Mouse (Mus musculus): Measurements from ENCODE around the gene Lce1a1. TPM values are rescaled to one million over a fixed set of nuclear protein-coding genes. Genes with fewer than 3 reads are reported as not detected.

Lce1a1 gene
- polyA plus RNA-seq, 1 experiment from 2014 or later = not detected

Other genes with a start within 250 kb of the Lce1a1 start
- gene Sprr2i, start 240.3 kb downstream of the Lce1a1 start, polyA plus RNA-seq (2015; fragmentation: Nextera tagmentation; extraction: Ambion mirVana) = not detected in 2 replicates
- gene Sprr2j-ps, start 230.2 kb downstream of the Lce1a1 start, polyA plus RNA-seq (2015; fragmentation: Nextera tagmentation; extraction: Ambion mirVana) = not detected in 2 replicates
- gene Gm9774, start 218.9 kb downstream of the Lce1a1 start, polyA plus RNA-seq (2015; fragmentation: Nextera tagmentation; extraction: Ambion mirVana) = 7.8 and 10.3 TPM in 2 replicates
- gene Sprr2k, start 215.7 kb downstream of the Lce1a1 start, polyA plus RNA-seq (2015; fragmentation: Nextera tagmentation; extraction: Ambion mirVana) = not detected in 2 replicates
- 0.79 TPM in 1 of 2 replicates, not detected in the other for gene Sprr1b, start 209.5 kb downstream of the Lce1a1 start, polyA plus RNA-seq (2015; fragmentation: Nextera tagmentation; extraction: Ambion mirVana)
- not detected in 2 replicates for gene Sprr3, start 189.6 kb downstream of the Lce1a1 start, polyA plus RNA-seq (2015; fragmentation: Nextera tagmentation; extraction: Ambion mirVana)
- gene Sprr1a, start 162.4 kb downstream of the Lce1a1 start, polyA plus RNA-seq (2015; fragmentation: Nextera tagmentation; extraction: Ambion mirVana) = 0.97 and 2.8 TPM in 2 replicates
- gene Sprr4, start 147.8 kb downstream of the Lce1a1 start, polyA plus RNA-seq (2015; fragmentation: Nextera tagmentation; extraction: Ambion mirVana) = not detected in 2 replicates
- not detected in 2 replicates for gene 2310046K23Rik, start 113.8 kb downstream of the Lce1a1 start, polyA plus RNA-seq (2015; fragmentation: Nextera tagmentation; extraction: Ambion mirVana)
- 0.64 TPM in 1 of 2 replicates, not detected in the other for gene Ivl, start 74.6 kb downstream of the Lce1a1 start, polyA plus RNA-seq (2015; fragmentation: Nextera tagmentation; extraction: Ambion mirVana)
- not detected in 2 replicates for gene Smcp, start 59.3 kb downstream of the Lce1a1 start, polyA plus RNA-seq (2015; fragmentation: Nextera tagmentation; extraction: Ambion mirVana)
- not detected in 2 replicates for gene 2210017I01Rik, start 40.8 kb downstream of the Lce1a1 start, polyA plus RNA-seq (2015; fragmentation: Nextera tagmentation; extraction: Ambion mirVana)
- not detected in 2 replicates for gene Lce6a, start 26.6 kb downstream of the Lce1a1 start, polyA plus RNA-seq (2015; fragmentation: Nextera tagmentation; extraction: Ambion mirVana)
- gene Lce1b, start 8.6 kb upstream of the Lce1a1 start, polyA plus RNA-seq (2015; fragmentation: Nextera tagmentation; extraction: Ambion mirVana) = not detected in 2 replicates
- gene Lce1a2, start 22.0 kb upstream of the Lce1a1 start, polyA plus RNA-seq (2015; fragmentation: Nextera tagmentation; extraction: Ambion mirVana) = not detected in 2 replicates
- not detected in 2 replicates for gene Lce1c, start 30.9 kb upstream of the Lce1a1 start, polyA plus RNA-seq (2015; fragmentation: Nextera tagmentation; extraction: Ambion mirVana)
- not detected in 2 replicates for gene Lce1d, start 38.9 kb upstream of the Lce1a1 start, polyA plus RNA-seq (2015; fragmentation: Nextera tagmentation; extraction: Ambion mirVana)
- not detected in 2 replicates for gene Lce1e, start 60.8 kb upstream of the Lce1a1 start, polyA plus RNA-seq (2015; fragmentation: Nextera tagmentation; extraction: Ambion mirVana)
- not detected in 2 replicates for gene Lce1f, start 72.0 kb upstream of the Lce1a1 start, polyA plus RNA-seq (2015; fragmentation: Nextera tagmentation; extraction: Ambion mirVana)
- gene Gm38119, start 90.8 kb upstream of the Lce1a1 start, polyA plus RNA-seq (2015; fragmentation: Nextera tagmentation; extraction: Ambion mirVana) = not detected in 2 replicates
- not detected in 2 replicates for gene Lce1g, start 104.0 kb upstream of the Lce1a1 start, polyA plus RNA-seq (2015; fragmentation: Nextera tagmentation; extraction: Ambion mirVana)
- not detected in 2 replicates for gene Lce1h, start 116.8 kb upstream of the Lce1a1 start, polyA plus RNA-seq (2015; fragmentation: Nextera tagmentation; extraction: Ambion mirVana)
- not detected in 2 replicates for gene Lce1i, start 130.6 kb upstream of the Lce1a1 start, polyA plus RNA-seq (2015; fragmentation: Nextera tagmentation; extraction: Ambion mirVana)
- gene Lce1j, start 142.2 kb upstream of the Lce1a1 start, polyA plus RNA-seq (2015; fragmentation: Nextera tagmentation; extraction: Ambion mirVana) = not detected in 2 replicates
- not detected in 2 replicates for gene Lce1k, start 159.6 kb upstream of the Lce1a1 start, polyA plus RNA-seq (2015; fragmentation: Nextera tagmentation; extraction: Ambion mirVana)
- gene Kprp, start 178.9 kb upstream of the Lce1a1 start, polyA plus RNA-seq (2015; fragmentation: Nextera tagmentation; extraction: Ambion mirVana) = not detected in 2 replicates
- gene Lce1l, start 203.0 kb upstream of the Lce1a1 start, polyA plus RNA-seq (2015; fragmentation: Nextera tagmentation; extraction: Ambion mirVana) = not detected in 2 replicates
- gene 2310050C09Rik, start 221.9 kb upstream of the Lce1a1 start, polyA plus RNA-seq (2015; fragmentation: Nextera tagmentation; extraction: Ambion mirVana) = not detected in 2 replicates

All from lung, embryonic 16.5 days (tissue).